ENCODE assay signal across 9 mouse cellular contexts in the genomic region with DNA sequence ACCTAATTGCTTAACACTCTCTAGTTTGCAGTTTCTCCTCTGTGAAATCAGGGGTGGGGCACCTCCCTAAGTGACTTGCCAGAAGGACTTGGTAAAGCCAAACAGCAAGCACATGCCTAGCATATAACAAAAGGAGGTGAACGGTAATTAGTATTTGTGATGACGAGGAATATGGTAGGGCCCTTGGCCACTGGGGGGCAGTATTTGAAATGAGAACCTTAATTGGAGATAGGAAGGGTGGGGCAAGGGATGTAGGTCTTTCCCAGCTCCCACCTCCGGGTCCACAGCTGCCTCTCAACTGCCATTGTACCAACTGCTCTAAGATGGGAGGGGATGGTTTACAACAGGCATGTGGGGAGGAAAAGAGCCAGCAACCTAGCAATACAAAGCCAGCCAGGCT. TPM values are rescaled to one million over a fixed set of nuclear protein-coding genes. Genes with fewer than 3 reads are reported as not detected.
A peak's percentile ranks its signal among the peaks of the same experiment; 100 is the strongest.
DNase-seq lines count a peak whose midpoint lies in the region; ATAC-seq and TF ChIP-seq lines count a peak whose summit lies in the region.
"Had no signal": no experiment of that assay in that cellular context is flagged by ENCODE, and none has a peak within 500 bp of the region (broad histone marks: within the 10 kb centered on the region; RNA-seq: fewer than 3 reads in every experiment).

No protein-coding gene starts in this region.

- H3K4me1 ChIP-seq in hindbrain, postnatal 0 days (ENCODE audit: insufficient read depth, low read length) = no peaks in the 10 kb centered on the region
- no peaks in the 10 kb centered on the region for H3K4me1 ChIP-seq in hindbrain, embryonic 16.5 days (ENCODE audit: control insufficient read depth, insufficient read depth, low read depth, low read length)
- H3K4me1 ChIP-seq in heart, embryonic 10.5 days = peaks cover 54% of the 10 kb centered on the region

- H3K27ac ChIP-seq in hindbrain, postnatal 0 days = no peak overlapping the region
- H3K27ac ChIP-seq in hindbrain, embryonic 16.5 days (ENCODE audit: low read depth, low read length) = no peak overlapping the region
- H3K27ac ChIP-seq in heart, embryonic 10.5 days = peak overlapping the region; percentile 89
- H3K27ac ChIP-seq: lung, embryonic 15.5 days had no signal

- ATAC-seq in hindbrain, postnatal 0 days = no peak
- ATAC-seq in hindbrain, embryonic 16.5 days = no peak

- no peak overlapping the region for H3K4me2 ChIP-seq in hindbrain, postnatal 0 days (ENCODE audit: low read depth, low read length)
- H3K4me2 ChIP-seq in hindbrain, embryonic 16.5 days (ENCODE audit: low read length) = no peak overlapping the region
- H3K4me2 ChIP-seq: lung, embryonic 15.5 days had no signal

- peak; percentile 63 for DNase-seq in hindbrain, postnatal 0 days (ENCODE audit: low spot score)
- peak; percentile 28 for DNase-seq in MEL-GATA-1-ER (ENCODE audit: extremely low read depth, low read depth)
- DNase-seq in cerebellum, adult 8-10 months = peak; percentile 45
- DNase-seq in heart, embryonic 10.5 days (ENCODE audit: low spot score) = no peak
- DNase-seq in large intestine, adult 2 months (ENCODE audit: low read depth, low spot score) = peak; percentile 64
- peak; percentile 25 to 63 for DNase-seq in lung, postnatal 4 days
- peak; percentile 61 for DNase-seq in urinary bladder, postnatal 14 days (ENCODE audit: low spot score)

- TF ChIP-seq CTCF in hindbrain, postnatal 0 days (IDR thresholded peaks at IDR 0.05; ENCODE audit: low read depth) = peak; percentile 65

- H3K4me3 ChIP-seq in hindbrain, postnatal 0 days (ENCODE audit: low read length) = no peak overlapping the region
- no peak overlapping the region for H3K4me3 ChIP-seq in hindbrain, embryonic 16.5 days (ENCODE audit: low read length)
- H3K4me3 ChIP-seq in heart, embryonic 10.5 days = no peak overlapping the region
- H3K4me3 ChIP-seq: lung, embryonic 15.5 days had no signal

- H3K9ac ChIP-seq in hindbrain, postnatal 0 days (replicated peaks; ENCODE audit: low read length) = no peak overlapping the region
- H3K9ac ChIP-seq in hindbrain, embryonic 16.5 days (ENCODE audit: low read depth, low read length) = no peak overlapping the region
- H3K9ac ChIP-seq: lung, embryonic 15.5 days had no signal

- WGBS in hindbrain, postnatal 0 days = 16% methylated on average over 3 of the region's 3 CpGs
- WGBS in hindbrain, embryonic 16.5 days = 21% methylated on average over 3 of the region's 3 CpGs
- 32% methylated on average over 3 of the region's 3 CpGs for WGBS in heart, embryonic 10.5 days
- 2% methylated on average over 3 of the region's 3 CpGs for WGBS in large intestine, adult 2 months

- H3K9me3 ChIP-seq in hindbrain, postnatal 0 days (ENCODE audit: low read length) = no peaks in the 10 kb centered on the region
- H3K9me3 ChIP-seq in hindbrain, embryonic 16.5 days (ENCODE audit: control insufficient read depth, low read length) = no peaks in the 10 kb centered on the region
- no peaks in the 10 kb centered on the region for H3K9me3 ChIP-seq in heart, embryonic 10.5 days
- H3K9me3 ChIP-seq: lung, embryonic 15.5 days had no signal

- H3K27me3 ChIP-seq in hindbrain, postnatal 0 days (ENCODE audit: insufficient read depth, low read length) = no peaks in the 10 kb centered on the region
- H3K27me3 ChIP-seq in hindbrain, embryonic 16.5 days (replicated peaks; ENCODE audit: control insufficient read depth, insufficient read depth, low read length) = no peaks in the 10 kb centered on the region
- H3K27me3 ChIP-seq in heart, embryonic 10.5 days (ENCODE audit: insufficient read depth, poor library complexity, severe bottlenecking) = peaks cover 3% of the 10 kb centered on the region; the same call in 1 of the 2 replicates

- H3K36me3 ChIP-seq in hindbrain, postnatal 0 days (ENCODE audit: insufficient read depth, low read length) = no peaks in the 10 kb centered on the region
- H3K36me3 ChIP-seq in hindbrain, embryonic 16.5 days (ENCODE audit: control insufficient read depth, insufficient read depth, low read length) = no peaks in the 10 kb centered on the region
- no peaks in the 10 kb centered on the region for H3K36me3 ChIP-seq in heart, embryonic 10.5 days
- H3K36me3 ChIP-seq: lung, embryonic 15.5 days had no signal

RNA-seq across cellular contexts. Expression of a gene that starts 2.5 kb away (rescaled TPM):
- 1.6 and 2.1 TPM in 2 replicates for total RNA-seq in hindbrain, postnatal 0 days (2014; rRNA removed)
- polyA plus RNA-seq in hindbrain, postnatal 0 days (2015; fragmentation: Nextera tagmentation; extraction: Ambion mirVana) = 1.2 TPM in 2 replicates
- 3.0 and 4.8 TPM in 2 replicates for polyA plus RNA-seq in hindbrain, embryonic 16.5 days (2015; fragmentation: Nextera tagmentation; extraction: Ambion mirVana)
- polyA plus RNA-seq in heart, embryonic 10.5 days (2016; fragmentation: Nextera tagmentation; extraction: Ambion mirVana) = 6.9 and 13.1 TPM in 2 replicates
- 2.4 and 3.1 TPM in 2 replicates for polyA plus RNA-seq in large intestine, adult 2 months (2012; rRNA removed)

RNA-seq across cellular contexts. Expression of a gene that starts 42.2 kb away (rescaled TPM):
- not detected in 2 replicates for total RNA-seq in hindbrain, postnatal 0 days (2014; rRNA removed)
- not detected in 2 replicates for polyA plus RNA-seq in hindbrain, postnatal 0 days (2015; fragmentation: Nextera tagmentation; extraction: Ambion mirVana)
- not detected in 2 replicates for polyA plus RNA-seq in hindbrain, embryonic 16.5 days (2015; fragmentation: Nextera tagmentation; extraction: Ambion mirVana)
- polyA plus RNA-seq in heart, embryonic 10.5 days (2016; fragmentation: Nextera tagmentation; extraction: Ambion mirVana) = 0.28 TPM in 1 of 2 replicates, not detected in the other
- 242 and 363 TPM in 2 replicates for polyA plus RNA-seq in large intestine, adult 2 months (2012; rRNA removed)
- polyA plus RNA-seq: lung, embryonic 15.5 days had no signal

Comparison
In these comparisons a context has a peak if more than half of its experiments do, and no peak if none do; other contexts are left out.
1. RNA of a gene that starts 42.2 kb away (polyA plus RNA-seq): 242 to 363 TPM in large intestine, adult 2 months; not detected in hindbrain, embryonic 16.5 days, 0.28 TPM in heart, embryonic 10.5 days and not detected in hindbrain, postnatal 0 days; every median in the first group is over 100 times any median in the second.